Mouse (Mus musculus): ENCODE data around the gene Vmn1r166. TPM values are rescaled to one million over a fixed set of nuclear protein-coding genes. Genes with fewer than 3 reads are reported as not detected.

Gene Vmn1r166
- polyA plus RNA-seq (2014; fragmentation: Illumina TruSeq; extraction: RNeasy Lipid Tissue Mini Kit (QIAGEN cat#74804); ENCODE audit: low read depth, low replicate concordance), result not detected

GRCm38 (mm10) chr7:23251582-23251981, at the start of gene Vmn1r166:
TSS of gene Vmn1r166 (minus strand) at chr7:23251682.

GRCm38 (mm10) chr7:23300892-23301291, 49.4 kb upstream of the Vmn1r166 start, which contains the start of gene Nlrp4e:
TSS of gene Nlrp4e (plus strand) at chr7:23301192.

DNA sequence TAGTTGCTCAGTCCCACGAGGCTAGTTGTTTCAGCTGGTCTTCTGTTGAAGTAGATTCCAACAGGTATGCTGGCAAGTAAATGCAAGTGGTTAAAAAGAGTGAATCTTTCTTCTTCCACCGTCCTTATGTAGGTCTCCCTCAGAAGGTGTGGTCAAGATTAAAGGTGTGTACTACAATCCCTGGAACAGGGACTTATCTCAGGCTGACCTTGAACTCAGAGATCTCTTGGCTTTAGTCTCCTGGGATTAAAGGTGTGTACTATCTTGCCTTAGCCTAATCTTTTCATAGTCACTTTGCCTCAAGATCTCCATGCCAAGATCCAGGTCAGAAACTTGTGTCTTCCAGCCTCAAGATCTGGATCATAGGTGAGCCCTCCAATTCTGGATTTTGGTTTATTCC, 27.3 kb upstream of the Vmn1r166 start, which contains the start of gene Gm6902:
Gene Gm6902, minus strand, starts transcription at position 101 of the 400 bp plus-strand sequence.

GRCm38 (mm10) chr7:23217032-23217431, 34.5 kb downstream of the Vmn1r166 start, which contains the start of gene Vmn1r165:
TSS of gene Vmn1r165 (plus strand) at chr7:23217332.

Other genes starting within 250 kb of the Vmn1r166 start
- not detected for gene Gm4216, start 231.8 kb downstream of the Vmn1r166 start, polyA plus RNA-seq (2014; fragmentation: Illumina TruSeq; extraction: RNeasy Lipid Tissue Mini Kit (QIAGEN cat#74804); ENCODE audit: low read depth, low replicate concordance)
- gene Vmn1r163, start 196.1 kb downstream of the Vmn1r166 start, polyA plus RNA-seq (2014; fragmentation: Illumina TruSeq; extraction: RNeasy Lipid Tissue Mini Kit (QIAGEN cat#74804); ENCODE audit: low read depth, low replicate concordance), result not detected
- not detected for gene Gm8720, start 184.2 kb downstream of the Vmn1r166 start, polyA plus RNA-seq (2014; fragmentation: Illumina TruSeq; extraction: RNeasy Lipid Tissue Mini Kit (QIAGEN cat#74804); ENCODE audit: low read depth, low replicate concordance)
- not detected for gene Gm10662, start 107.2 kb downstream of the Vmn1r166 start, polyA plus RNA-seq (2014; fragmentation: Illumina TruSeq; extraction: RNeasy Lipid Tissue Mini Kit (QIAGEN cat#74804); ENCODE audit: low read depth, low replicate concordance)
- not detected for gene Vmn1r165, start 34.4 kb downstream of the Vmn1r166 start, polyA plus RNA-seq (2014; fragmentation: Illumina TruSeq; extraction: RNeasy Lipid Tissue Mini Kit (QIAGEN cat#74804); ENCODE audit: low read depth, low replicate concordance)
- not detected for gene Gm6902, start 27.2 kb upstream of the Vmn1r166 start, polyA plus RNA-seq (2014; fragmentation: Illumina TruSeq; extraction: RNeasy Lipid Tissue Mini Kit (QIAGEN cat#74804); ENCODE audit: low read depth, low replicate concordance)
- gene Nlrp4e, start 49.5 kb upstream of the Vmn1r166 start, polyA plus RNA-seq (2014; fragmentation: Illumina TruSeq; extraction: RNeasy Lipid Tissue Mini Kit (QIAGEN cat#74804); ENCODE audit: low read depth, low replicate concordance), result not detected
- not detected for gene Nlrp5, start 134.2 kb upstream of the Vmn1r166 start, polyA plus RNA-seq (2014; fragmentation: Illumina TruSeq; extraction: RNeasy Lipid Tissue Mini Kit (QIAGEN cat#74804); ENCODE audit: low read depth, low replicate concordance)

All from sigmoid colon, adult 10 weeks (tissue).